Mouse (Mus musculus): ENCODE results near the gene Gm20388.

GRCm38 (mm10) chr8:120821399-120822170, 910.9 kb downstream of the Gm20388 start:
- TF ChIP-seq POLR2A (IDR thresholded peaks at IDR 0.05; ENCODE audit: borderline replicate concordance, control insufficient read depth, low read depth, low read length), result no peak
- TF ChIP-seq CTCF (IDR thresholded peaks at IDR 0.05; ENCODE audit: control insufficient read depth, insufficient read depth, low read length), result peak; percentile 39; the same call in 1 of the 2 replicates

All from bone marrow, adult 2 months (tissue).